Mouse (Mus musculus): ENCODE measurements at regions not wholly inside any gene's neighbourhood (a gene's known extent, or its start where the extent isn't known, plus 50 kb on each side); places are given as distances from the start of the nearest gene placed in this dataset.

DNA sequence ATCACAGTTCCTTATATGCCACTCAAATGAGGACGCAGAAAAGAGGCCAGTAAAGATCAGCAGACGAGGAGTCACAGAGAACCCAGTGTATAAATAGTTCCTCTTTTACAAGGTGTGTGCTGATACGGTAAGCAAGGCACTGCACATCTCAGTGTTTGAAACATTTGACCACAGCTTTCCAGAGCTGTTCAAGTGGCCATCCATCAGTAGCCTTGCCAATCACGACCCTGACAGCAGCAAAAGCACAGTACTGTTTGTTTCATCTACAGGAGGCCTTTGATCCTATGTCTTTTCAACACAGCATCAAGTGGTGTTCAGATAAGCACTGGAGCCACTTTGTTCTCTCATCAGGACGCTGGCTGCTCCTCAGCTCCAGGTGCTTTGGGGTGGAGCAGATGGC is 511.4 kb upstream of the Adarb2 start:
- no peak for DNase-seq (ENCODE audit: low read depth, low spot score)

DNA sequence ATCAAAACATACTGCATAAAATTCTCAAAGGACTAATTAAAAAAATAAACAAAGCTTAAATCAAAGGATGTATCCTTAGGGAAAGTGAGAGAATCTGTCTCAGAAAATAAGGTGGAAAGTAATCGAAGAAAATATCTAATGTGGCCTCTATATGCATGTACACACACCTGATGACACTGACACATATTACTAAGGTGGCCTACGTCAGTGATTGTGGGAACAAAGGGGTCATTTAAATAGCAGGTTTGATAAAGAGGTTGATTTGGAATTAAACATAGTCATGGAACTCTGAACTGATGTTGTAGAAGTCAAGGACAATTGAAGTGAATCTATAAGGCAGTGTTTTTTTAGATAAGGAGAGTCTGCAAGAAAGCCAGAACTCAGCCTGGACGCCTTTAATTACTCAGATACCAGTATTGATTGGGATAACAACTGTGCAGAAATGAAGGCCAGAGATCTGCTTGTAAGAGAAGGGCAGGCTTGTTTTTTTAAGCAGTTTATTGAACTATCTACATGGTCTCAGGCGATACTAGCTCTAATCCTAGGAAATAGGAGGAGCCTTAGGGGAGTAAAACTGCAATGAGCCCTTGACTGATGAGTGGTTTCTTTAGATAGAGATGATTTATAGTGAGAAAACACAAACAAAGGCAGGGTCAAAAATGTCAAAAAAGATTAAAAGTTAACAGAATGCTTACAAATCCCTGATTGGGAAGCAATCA is 504.9 kb upstream of the Adarb2 start:
- DNase-seq (ENCODE audit: low read depth, low spot score), result no peak

GRCm38 (mm10) chr13:7721558-7721957 is 481.1 kb upstream of the Adarb2 start:
- no peak for DNase-seq (ENCODE audit: low read depth, low spot score)

- peak; percentile 65 for DNase-seq (ENCODE audit: low read depth, low spot score)
Measured at GRCm38 (mm10) chr13:7749688-7750087, 453.0 kb upstream of the Adarb2 start.

DNA sequence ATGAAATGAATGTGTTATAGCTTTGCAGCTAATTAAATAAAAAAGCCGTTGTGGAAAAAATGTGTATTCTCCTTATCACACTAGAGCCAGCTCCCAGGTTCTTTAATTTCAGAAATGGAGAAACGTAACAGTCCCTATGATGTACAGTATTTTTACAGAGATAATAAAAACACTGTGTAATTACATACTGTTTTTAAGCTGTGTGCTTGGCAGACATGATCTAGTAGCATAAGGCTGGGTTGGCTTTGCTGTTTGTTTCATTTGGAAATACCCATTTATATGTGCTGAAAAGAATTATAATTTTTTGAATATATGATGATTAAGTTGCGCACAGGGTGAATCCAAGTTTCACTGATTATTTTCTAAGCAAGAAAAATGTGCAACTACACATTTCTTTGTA is 417.4 kb upstream of the Adarb2 start:
- no peak for DNase-seq (ENCODE audit: low read depth, low spot score)

DNA sequence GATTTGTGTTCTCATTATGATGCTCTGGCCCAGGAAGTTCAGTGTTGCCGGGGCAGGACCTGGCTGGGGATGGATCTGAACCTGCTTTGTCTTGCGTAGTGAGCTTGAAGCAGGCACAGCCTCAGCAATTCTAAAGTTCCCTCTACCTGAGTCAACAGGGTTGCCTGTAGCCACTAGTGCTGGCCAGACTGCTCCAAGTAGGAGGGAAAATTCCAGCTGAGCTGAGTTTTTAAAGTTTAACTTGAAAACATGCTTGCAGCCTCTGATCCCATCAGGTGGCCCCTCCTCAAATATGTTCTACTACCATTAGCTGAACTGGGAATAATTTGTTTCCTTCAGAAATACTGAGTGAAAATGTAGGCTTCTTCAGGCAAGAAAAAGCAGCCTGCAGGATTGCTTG is 412.6 kb upstream of the Adarb2 start:
- no peak for DNase-seq (ENCODE audit: low read depth, low spot score)

Measured in brain, adult 2 months (tissue).